Mouse (Mus musculus): ENCODE measurements at regions not wholly inside any gene's neighbourhood (a gene's known extent, or its start where the extent isn't known, plus 50 kb on each side); places are given as distances from the start of the nearest gene placed in this dataset.

- WGBS, result 79% methylated on average over 2 of the region's 2 CpGs
Observed at GRCm38 (mm10) chr12:51527854-51528253, 65.3 kb upstream of the Coch start.

GRCm38 (mm10) chr12:51534606-51535005, 58.5 kb upstream of the Coch start:
- ATAC-seq, result no peak
- no peak for TF ChIP-seq CTCF (IDR thresholded peaks at IDR 0.05; ENCODE audit: low read depth)
- under 1% methylated on average over 5 of the region's 5 CpGs for WGBS
- DNase-seq, result no peak
- no peak overlapping the region for H3K4me3 ChIP-seq (ENCODE audit: low read depth, low read length)
- no peak overlapping the region for H3K9ac ChIP-seq
- no peak overlapping the region for H3K27ac ChIP-seq (ENCODE audit: low read depth, low read length)
- H3K36me3 ChIP-seq (ENCODE audit: insufficient read depth), result no peaks in the 10 kb centered on the region
- H3K27me3 ChIP-seq (ENCODE audit: insufficient read depth, low read length), result no peaks in the 10 kb centered on the region
- no peak overlapping the region for H3K4me2 ChIP-seq (ENCODE audit: low read depth)
- no peaks in the 10 kb centered on the region for H3K9me3 ChIP-seq (ENCODE audit: low read length)
- no peaks in the 10 kb centered on the region for H3K4me1 ChIP-seq (ENCODE audit: insufficient read depth)

More at GRCm38 (mm10) chr12:51527854-51528253, 65.3 kb upstream of the Coch start:
- no peak for TF ChIP-seq CTCF (IDR thresholded peaks at IDR 0.05; ENCODE audit: low read depth)
- no peaks in the 10 kb centered on the region for H3K36me3 ChIP-seq (ENCODE audit: insufficient read depth)
- no peak overlapping the region for H3K9ac ChIP-seq
- H3K4me1 ChIP-seq (ENCODE audit: insufficient read depth), result no peaks in the 10 kb centered on the region
- no peak for ATAC-seq
- no peak overlapping the region for H3K27ac ChIP-seq (ENCODE audit: low read depth, low read length)
- no peak for DNase-seq
- no peak overlapping the region for H3K4me3 ChIP-seq (ENCODE audit: low read depth, low read length)
- no peaks in the 10 kb centered on the region for H3K27me3 ChIP-seq (ENCODE audit: insufficient read depth, low read length)
- no peaks in the 10 kb centered on the region for H3K9me3 ChIP-seq (ENCODE audit: low read length)
- H3K4me2 ChIP-seq (ENCODE audit: low read depth), result no peak overlapping the region

GRCm38 (mm10) chr12:51535056-51535640, 58.0 kb upstream of the Coch start:
- no peak for TF ChIP-seq CTCF (IDR thresholded peaks at IDR 0.05; ENCODE audit: low read depth)
- Histone ChIP-seq H3K4me3 (ENCODE audit: low read depth, low read length) (no peak overlapping the region), H3K9ac (no peak overlapping the region), H3K4me1 (ENCODE audit: insufficient read depth) (no peaks in the 10 kb centered on the region), H3K36me3 (ENCODE audit: insufficient read depth) (no peaks in the 10 kb centered on the region), H3K27ac (ENCODE audit: low read depth, low read length) (no peak overlapping the region), H3K4me2 (ENCODE audit: low read depth) (no peak overlapping the region), H3K27me3 (ENCODE audit: insufficient read depth, low read length) (no peaks in the 10 kb centered on the region), H3K9me3 (ENCODE audit: low read length) (no peaks in the 10 kb centered on the region)
- 44% methylated on average over 5 of the region's 5 CpGs for WGBS
- no peak for DNase-seq
- no peak for ATAC-seq
